Mouse (Mus musculus) G1E-ER4 (cell line): ENCODE measurements around the gene Hnf1a. TPM values are rescaled to one million over a fixed set of nuclear protein-coding genes. Genes with fewer than 3 reads are reported as not detected.

Source experiments
- GATA1 ChIP-seq: IDR thresholded peaks from one replicate; pipeline ENCODE4 v1.8.0; 2012; ENCODE audit warnings: low read length, inconsistent platforms
- polyA plus RNA-seq: library from polyadenylated mRNA; stranded (reverse); fragments of >175 nt; gene quantifications from 2 replicates; pipeline ENCODE4 v1.2.3, GENCODE M21; 2012

Hnf1a gene
- polyA plus RNA-seq, 1 experiment: 0.13 TPM

DNA sequence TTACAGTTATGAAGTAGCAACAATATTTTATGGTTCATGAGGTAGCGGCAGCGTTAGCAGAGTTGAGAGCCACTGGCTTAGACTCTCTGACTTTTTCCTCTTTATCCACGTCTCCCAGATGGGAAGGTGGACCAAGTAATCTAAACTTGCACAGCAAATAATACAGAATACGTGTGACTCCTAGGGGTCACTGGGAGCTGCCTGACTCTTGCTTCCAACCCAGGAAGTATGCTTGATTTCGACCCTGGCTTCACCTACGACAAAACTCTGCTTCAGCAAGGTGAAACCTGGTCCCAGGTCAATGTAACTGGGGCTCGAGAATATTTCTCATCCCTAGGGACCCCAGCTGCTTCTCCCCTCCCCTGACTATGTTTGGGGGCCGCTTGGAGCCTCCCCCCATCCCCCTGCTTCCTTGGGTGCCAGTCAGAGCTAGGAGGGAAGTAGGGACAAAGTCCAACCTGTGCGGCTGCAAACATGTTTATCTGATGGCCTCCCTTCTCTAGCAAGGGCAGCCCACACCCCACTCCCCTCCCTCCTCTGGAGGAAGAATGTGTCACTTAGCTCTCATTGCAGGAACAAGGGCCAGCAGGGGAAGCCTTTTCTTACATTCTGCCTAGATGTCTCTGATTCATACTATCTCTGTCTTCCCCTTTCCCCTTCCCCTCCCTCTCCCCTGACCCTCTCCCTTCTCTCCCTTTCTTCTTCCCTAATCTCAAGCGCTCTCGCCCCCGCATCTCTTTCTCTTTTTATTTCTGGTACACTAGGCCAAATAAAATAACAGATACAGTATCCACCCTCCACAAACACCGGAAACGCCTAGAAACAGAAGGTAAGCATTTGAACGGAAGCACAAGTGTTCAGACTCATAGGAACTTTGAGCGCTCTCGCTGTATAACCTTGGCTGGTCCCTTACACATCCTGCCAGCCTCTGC, 5.7 kb downstream of the Hnf1a start:
- TF ChIP-seq GATA1: no peak

DNA sequence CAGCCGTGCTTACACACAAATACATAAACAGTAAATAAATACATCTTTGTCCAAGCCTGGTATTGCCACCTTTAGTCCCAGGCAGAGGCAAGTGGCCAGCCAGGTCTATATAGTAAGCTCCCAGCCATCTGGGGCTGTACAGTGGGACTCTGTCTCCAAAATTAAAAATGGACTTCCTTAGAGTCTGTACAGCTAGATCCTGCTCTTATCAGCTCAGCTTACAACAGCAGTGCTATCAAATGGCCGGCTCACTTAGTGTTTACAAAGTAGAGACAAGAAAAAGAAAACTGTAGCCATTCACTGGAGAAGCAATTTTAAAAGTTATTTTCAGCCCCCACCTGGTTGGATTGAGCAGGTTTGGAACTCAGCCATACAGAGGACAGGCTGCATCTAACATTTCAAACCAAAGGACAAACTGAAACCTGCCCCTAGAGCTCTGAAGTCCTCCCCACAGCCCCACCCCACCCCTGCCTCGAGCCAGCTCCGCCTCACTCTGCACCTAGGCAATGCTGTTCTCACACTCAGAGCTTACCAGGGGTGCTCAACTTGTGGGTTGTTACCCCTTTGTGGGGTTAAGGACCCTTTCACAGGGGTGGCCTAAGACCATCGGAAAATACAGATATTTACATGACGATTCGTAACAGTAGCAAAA, 6.5 kb downstream of the Hnf1a start:
- no peak for TF ChIP-seq GATA1

GRCm38 (mm10) chr5:114961590-114962360, 9.1 kb downstream of the Hnf1a start:
- no peak for TF ChIP-seq GATA1

DNA sequence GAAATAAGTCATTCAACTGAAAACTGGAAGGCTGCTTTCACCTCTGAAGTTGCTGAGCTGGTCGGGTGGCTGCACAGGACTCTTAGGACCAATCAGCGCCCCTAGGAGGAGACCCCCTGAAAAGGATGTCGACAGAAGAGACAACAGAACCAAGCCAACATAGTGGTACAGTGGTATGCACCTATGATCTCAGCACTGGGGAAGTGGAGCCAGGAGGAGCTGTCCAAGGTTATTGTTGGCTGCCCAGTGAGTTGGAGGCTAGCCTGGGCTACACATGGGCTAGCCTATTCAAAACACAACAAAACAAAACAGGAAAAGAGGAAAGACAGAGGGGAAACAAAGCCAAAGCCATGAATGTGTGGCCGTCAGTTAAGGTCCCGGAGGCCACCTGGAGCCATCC, 12.8 kb downstream of the Hnf1a start:
- no peak for TF ChIP-seq GATA1

GRCm38 (mm10) chr5:114953326-114953725, 17.6 kb downstream of the Hnf1a start:
- no peak for TF ChIP-seq GATA1

DNA sequence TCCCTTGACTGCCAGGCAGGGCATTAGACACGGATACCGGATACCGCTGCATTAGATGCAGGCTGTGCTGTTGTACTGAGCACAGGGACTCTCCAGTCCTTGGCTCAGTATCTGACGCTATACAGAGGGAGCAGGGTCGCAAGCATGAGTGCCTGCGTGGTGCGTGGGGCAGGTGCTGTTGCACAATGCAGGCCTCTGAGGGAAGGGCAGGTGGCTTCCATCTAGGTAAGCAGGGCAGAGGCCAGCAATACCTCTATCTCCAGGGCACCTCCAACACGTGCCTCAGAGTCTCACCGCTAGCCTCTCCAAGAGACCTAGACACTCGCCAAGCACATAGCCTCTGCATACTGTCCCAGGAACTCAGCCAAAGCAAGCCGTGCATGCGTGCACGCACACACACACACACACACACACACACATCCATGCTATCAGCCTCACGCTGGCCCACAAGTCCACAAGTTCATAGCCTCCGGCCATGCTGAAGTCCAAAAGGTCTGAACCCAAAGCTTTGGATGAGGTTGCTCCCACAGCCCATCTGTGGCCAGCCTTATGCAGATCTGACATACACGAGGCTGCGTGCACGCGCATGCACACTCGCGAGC, 19.5 kb downstream of the Hnf1a start:
- TF ChIP-seq GATA1: no peak

DNA sequence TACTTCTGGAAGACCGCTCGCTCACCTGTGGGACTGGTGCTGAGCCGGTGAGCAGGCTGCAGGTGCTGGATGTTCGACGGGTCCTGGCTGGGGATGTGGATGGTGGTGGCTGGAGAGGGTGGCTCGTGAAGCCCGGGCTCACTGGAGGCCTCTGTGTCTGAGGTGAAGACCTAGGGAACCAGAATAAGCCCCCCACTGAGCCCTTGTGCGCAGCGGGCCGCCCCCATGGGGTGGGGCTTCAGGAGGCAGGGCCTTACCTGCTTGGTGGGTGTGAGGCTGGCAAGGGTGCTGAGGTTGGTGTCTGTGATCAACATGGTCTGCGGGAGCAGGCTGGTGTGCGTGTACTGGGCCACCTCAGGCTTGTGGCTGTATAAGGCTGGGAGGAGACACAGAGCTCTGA, 20.2 kb downstream of the Hnf1a start:
- TF ChIP-seq GATA1: no peak

- no peak for TF ChIP-seq GATA1
These were observed 21.1 kb downstream of the Hnf1a start for GRCm38 (mm10) chr5:114949812-114950211.

DNA sequence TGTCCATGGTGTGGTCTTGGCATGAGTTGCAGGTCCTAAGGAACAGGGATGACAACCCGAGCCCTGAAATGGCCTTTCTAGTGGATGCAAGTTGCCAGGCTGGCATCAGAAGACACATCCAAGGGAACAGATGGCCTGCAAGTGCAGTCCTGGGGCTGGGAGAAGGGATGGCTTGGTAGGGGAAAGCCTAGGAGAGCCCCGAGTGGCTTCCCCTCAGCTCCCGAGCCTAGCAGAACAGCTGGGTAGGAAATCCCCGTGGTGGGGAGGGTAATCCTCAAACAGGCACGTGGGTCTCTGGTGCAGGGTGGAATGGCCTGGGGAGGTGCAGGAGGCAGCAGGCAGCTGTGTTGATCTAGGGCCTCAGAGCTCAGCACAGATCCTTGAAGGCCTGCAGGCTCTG, 21.6 kb downstream of the Hnf1a start:
- TF ChIP-seq GATA1: no peak

GRCm38 (mm10) chr5:114948891-114949290, 22.0 kb downstream of the Hnf1a start:
- TF ChIP-seq GATA1: no peak

- TF ChIP-seq GATA1: no peak
These were observed 25.8 kb downstream of the Hnf1a start for GRCm38 (mm10) chr5:114945072-114945471.

- no peak for TF ChIP-seq GATA1
These were observed 28.1 kb downstream of the Hnf1a start for GRCm38 (mm10) chr5:114942766-114943130.

DNA sequence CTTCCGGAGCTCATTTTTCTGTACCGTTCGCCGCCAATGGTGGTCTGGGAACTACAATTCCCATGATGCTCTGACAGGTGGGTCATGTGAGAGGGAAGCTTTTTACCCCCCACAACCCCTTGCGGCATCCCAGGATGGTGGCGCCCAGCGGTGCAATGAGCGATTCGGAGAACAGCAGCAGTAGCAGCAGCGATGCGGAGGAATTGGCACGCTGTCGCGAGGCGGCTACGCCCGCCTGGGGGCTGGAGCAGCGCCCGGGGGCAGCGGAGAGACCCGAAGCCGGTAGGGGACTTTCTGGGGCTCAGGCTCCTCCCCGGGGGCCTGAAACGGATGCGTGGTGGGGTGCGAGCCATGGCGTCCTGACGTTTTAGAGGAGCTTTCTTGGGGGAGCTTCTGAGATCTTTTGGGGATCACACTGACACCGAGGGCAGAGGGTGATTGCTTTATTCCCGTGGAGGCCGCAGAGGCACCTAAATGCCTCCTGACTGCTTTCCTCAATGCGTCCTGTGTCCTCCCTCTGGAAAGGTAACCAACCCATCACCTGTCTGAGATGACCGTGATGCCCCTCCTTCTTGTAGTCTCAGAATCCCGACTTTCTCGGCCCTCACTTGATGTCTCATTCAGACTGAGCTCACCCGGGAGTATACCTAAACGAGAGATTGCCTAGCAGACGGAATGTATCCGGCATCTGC, 28.7 kb downstream of the Hnf1a start, which contains the start of gene 2210016L21Rik:
Gene 2210016L21Rik, plus strand, starts transcription at position 85 of the 692 bp plus-strand sequence.
- TF ChIP-seq GATA1: no peak

- TF ChIP-seq GATA1: no peak
These were observed 35.1 kb downstream of the Hnf1a start for GRCm38 (mm10) chr5:114935838-114936237.

DNA sequence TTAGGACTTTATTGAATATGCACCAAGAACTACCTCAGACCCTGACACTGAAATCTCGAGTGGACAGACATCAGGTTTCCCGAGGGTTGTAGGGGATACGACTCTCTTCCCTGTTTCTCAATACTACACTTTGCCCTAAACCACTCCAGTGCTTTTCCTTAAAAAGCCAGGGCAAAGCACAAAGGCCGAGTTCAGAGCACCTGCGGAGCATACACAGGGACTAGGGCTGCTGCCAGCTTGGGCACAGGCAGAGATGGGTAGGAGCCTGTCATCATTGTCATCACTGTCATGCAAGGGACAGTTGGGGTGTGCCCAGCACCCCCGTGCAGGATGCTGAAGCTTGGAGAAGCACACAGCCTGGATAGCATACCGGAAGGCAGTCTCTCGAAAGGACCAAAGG, 37.7 kb downstream of the Hnf1a start:
- TF ChIP-seq GATA1: no peak
